Mouse (Mus musculus) myocyte (in vitro differentiated cells): ENCODE measurements at regions not wholly inside any gene's neighbourhood (a gene's known extent, or its start where the extent isn't known, plus 50 kb on each side); places are given as distances from the start of the nearest gene placed in this dataset.

Experiments
- CEBPB ChIP-seq: IDR thresholded peaks from 2 replicates; pipeline ENCODE4 v1.6.1; 2011; ENCODE audit warnings: mild to moderate bottlenecking, moderate library complexity; ENCODE audit not compliant: poor library complexity, insufficient read depth, severe bottlenecking
- E2F4 ChIP-seq: IDR thresholded peaks from one replicate; pipeline ENCODE4 v1.6.1; 2011; ENCODE audit warnings: mild to moderate bottlenecking, control low read depth, moderate library complexity; ENCODE audit not compliant: insufficient read depth
- MAX ChIP-seq: IDR thresholded peaks from one replicate; pipeline ENCODE4 v1.6.1; 2011; ENCODE audit warnings: low read depth, mild to moderate bottlenecking, control low read depth
- MYOG ChIP-seq, 3 experiments: IDR thresholded peaks; one replicate each; pipeline ENCODE4 v1.6.1; 2011; ENCODE audit warnings: control low read depth in 2 of 3, low read depth in 2 of 3, mild to moderate bottlenecking in 2 of 3; ENCODE audit not compliant: insufficient read length in 2 of 3, control insufficient read depth in 1 of 3, insufficient read depth in 1 of 3
- POLR2A ChIP-seq: IDR thresholded peaks from one replicate; pipeline ENCODE4 v1.6.1; 2011; ENCODE audit warnings: low read depth, mild to moderate bottlenecking, control low read depth, moderate library complexity; ENCODE audit not compliant: insufficient read length
- POLR2AphosphoS2 ChIP-seq: IDR thresholded peaks from one replicate; pipeline ENCODE4 v1.6.1; 2011; ENCODE audit warnings: low read depth, control low read depth; ENCODE audit not compliant: insufficient read length
- USF1 ChIP-seq: IDR thresholded peaks from one replicate; pipeline ENCODE4 v1.6.1; 2011; ENCODE audit warnings: low read depth, mild to moderate bottlenecking, control low read depth, moderate library complexity

DNA sequence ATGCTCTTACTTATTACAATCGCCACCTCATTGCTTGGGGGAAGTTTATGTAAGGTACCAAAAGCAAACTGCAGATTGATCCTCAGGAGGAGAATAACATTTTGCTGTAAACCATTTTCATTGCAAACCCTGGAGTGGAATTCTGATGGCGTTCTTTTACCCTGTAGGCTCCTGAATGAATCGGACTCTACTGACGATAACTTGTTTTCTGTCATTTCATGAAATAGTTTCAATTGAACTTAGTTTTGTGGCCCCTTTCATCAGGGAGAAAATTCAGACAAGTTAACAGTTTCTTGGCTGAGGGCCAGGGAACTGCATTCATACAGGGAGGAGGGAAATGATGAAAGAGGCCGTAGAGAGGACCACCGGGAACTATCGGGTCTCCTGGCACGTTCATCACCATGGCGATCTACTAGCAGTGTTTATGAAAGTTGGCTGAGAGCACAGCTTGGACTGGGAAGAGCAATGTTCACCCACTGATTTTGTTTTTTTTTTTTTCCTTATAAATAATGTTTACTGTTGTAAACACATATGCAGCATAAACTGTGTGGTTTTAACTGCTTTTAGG, 266.7 kb downstream of the Stim2 start:
- TF ChIP-seq POLR2A = no peak
- TF ChIP-seq CEBPB = no peak
- no peak for TF ChIP-seq MYOG (IDR thresholded peaks at IDR 0.05; ENCODE audit: control insufficient read depth in 1 of 3, insufficient read depth in 1 of 3, insufficient read length in 2 of 3, low read depth in 2 of 3)
- TF ChIP-seq E2F4 = no peak
- TF ChIP-seq MAX = no peak
- TF ChIP-seq USF1 = no peak
- TF ChIP-seq POLR2AphosphoS2 = no peak
